Mouse (Mus musculus): ENCODE data around the gene Sdf2.

DNA sequence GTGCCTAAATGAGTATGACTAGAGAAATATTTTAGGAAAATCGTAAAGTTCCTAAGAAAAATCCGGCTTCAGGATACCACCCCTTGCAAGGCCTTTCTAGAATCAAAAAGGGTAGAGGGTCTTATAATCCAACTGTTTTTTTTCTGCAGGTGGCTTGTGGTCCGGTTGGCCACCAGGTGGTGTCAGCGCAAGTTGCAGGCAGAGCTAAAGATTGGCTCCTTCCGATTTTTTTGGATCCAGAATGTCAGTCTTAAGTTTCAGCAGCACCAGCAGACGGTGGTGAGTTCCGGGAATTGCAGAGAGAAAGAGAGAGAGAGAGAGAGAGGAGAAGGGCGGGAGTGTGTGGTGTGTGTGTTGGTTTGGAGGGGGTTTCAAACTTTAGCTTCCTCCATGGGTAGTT is 17.0 kb downstream of the Sdf2 start:
- TF ChIP-seq CTCF (IDR thresholded peaks at IDR 0.05; ENCODE audit: extremely low read depth, insufficient read depth, insufficient read length, insufficient replicate concordance) (peak; percentile 53; the same call in 1 of the 2 replicates), POLR2A (IDR thresholded peaks at IDR 0.05; ENCODE audit: low read depth, low read length) (no peak)
